Mouse (Mus musculus): ENCODE measurements around the gene Nop53.

Nop53 gene

DNA sequence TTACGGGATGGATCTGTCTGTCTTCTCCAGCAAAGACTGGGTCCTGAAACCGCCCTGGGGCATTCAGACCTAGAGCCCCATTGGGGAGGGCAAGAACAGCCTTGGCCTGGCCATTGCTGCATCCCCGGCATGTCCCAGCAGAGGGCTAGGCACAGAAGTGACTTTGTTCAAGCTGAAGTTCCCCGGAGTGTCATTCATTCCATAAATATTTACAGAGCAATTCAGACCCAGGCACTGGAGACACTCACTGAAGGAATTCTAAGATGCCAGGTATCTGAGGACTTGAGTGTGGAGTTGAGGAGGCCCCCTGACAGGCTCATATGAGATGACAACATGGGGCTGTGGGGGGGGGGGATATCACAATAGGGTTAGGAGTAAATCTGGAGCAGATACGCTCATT lies 10.3 kb upstream of the Nop53 start:
- no peak for DNase-seq

DNA sequence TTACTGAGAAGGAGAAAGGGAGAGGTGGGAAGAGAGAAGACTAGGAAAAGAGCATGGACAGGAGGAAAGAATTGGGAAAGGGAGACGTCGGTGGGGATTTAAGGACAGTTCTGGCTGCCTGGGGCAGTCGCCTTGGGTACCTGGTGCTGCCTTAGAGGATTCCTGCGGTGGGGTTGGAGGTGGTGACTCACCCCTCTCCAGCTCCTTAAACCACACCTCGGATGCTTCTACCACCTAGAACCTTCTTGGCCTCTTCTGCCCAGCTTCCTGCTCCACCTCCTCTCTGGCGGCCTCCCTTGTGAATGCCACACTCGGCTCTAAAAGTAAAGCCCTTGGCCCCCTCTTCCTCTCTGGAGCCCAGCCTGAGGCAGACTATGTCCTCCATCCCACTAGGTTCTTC lies 9.6 kb upstream of the Nop53 start:
- no peak for DNase-seq

DNA sequence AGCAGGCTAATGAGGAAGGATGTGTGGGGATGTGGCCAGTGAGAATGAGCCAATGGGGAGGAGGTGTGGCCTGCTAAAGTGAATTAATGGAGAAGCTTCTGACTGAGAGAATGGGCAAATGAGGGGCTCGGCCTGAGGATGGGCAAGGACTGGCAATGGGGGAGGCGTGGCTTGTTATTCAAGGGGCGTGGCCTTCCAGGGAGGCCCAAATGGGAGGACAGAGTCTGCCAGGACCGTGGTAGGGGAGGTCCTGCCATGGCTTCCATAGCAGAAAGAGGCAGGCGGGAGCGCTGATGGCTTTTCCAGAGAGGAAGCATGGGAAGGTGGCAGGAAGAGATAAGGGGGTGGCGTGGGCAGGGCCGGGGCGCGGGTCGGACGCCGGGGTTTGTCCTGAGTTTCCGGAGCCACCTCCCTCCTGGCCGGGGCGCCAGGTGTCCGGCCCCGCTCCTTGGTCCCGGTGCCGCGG lies 9.1 kb upstream of the Nop53 start:
- no peak for DNase-seq

- no peak for DNase-seq
These were observed 8.6 kb upstream of the Nop53 start for GRCm38 (mm10) chr7:15954436-15954835.

DNA sequence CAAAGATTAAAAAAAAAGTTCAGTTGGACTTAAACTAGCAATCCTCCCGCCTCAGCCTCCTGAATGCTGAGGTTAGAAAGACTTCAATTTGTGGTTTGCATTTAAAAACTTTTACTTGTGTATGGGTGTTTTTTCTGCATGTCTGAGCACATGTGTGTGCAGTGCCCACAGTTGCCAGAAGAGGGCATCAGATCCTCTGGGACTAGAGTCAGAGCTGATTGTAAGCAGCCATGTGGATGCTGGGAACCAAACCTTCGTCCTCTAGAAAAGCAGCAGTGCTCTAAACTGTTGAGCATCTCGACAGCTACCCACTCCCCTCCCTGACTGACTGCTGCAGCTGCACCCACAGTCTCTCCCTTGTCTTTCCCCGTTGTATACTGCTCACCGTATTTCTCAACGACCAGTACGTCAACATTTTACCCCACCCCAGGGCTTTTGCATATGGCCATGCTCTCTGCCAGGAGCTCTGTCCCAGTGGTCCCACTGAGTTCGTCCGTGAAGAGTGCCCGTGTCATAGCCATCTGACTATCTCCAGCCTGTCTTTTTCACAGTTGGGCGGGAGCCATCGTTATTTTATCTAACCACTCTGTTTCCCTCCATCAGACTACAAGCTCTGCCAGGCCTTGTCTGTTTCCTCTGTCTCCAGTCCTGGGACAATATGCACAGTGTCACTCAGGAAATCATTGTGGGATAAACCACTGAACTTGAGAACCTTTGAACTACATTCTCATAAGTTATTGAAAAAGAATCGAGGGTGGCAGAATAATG lies 7.6 kb upstream of the Nop53 start:
- DNase-seq, result no peak

DNA sequence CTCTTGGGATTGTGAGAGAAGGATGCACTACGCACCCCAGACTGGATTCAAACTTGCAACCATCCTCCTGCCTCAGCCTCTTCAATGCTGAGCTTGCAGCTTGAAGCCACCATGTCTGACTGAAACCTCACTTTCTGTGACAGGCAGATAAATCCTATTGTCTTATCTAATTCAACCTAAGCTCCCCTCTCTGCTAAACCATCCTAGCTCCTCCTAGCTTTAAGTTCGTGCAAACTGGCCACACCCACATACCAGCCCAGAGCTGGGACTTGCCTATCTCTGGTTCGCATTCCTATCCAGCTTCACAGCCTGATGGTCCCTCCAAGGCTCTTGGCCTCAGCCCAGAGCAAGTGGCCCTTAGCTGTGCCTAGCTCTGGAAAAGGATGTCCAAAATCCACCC lies 6.5 kb upstream of the Nop53 start:
- DNase-seq, result no peak

DNA sequence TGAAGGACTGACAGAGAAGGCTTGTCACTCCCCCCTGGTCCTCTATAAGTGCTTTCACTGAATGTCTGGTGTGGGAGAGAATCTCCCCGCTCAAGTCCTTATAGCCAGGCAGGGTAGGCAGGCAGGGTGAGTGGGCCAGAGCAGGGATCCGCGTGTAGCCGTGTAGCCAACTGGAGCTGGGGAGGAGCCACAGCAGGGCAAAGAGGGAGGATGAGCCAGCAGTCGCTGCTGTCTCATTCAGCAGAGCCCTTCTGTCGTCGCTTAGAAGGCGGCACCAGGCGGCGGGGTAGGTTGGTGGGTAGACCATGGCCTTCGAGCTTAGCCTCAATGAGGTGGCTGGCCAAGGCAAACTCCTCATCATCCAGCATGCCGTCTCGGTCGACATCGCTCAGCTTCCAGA lies 4.1 kb upstream of the Nop53 start:
- DNase-seq, result no peak

DNA sequence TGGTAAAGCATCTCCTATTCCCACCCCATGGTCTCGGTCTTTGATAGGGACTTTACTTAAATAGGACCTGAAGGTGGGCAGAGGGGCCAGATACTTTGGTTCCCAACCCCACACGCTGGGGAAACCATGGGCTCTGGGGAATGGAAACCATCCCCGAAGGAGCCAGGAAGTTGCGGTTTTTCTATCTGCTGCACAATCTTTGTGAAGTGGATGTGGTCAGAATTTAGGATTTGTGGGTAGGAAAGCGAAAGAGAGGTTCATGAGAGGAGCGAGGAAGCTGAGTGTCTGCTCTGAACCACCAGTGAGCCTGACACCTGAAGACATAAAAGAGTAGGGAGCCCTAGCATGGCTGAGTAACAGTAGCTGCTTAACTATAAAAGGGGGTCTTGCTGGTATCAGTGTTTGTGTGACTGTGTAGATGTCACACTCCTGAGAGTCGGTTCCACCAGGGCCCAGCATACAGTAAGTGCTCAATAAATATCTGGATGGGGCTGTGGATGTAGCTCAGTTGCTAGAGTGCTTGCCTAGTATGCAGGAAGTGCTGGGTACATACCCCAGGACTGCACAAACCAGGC lies 3.4 kb upstream of the Nop53 start:
- no peak for DNase-seq

DNA sequence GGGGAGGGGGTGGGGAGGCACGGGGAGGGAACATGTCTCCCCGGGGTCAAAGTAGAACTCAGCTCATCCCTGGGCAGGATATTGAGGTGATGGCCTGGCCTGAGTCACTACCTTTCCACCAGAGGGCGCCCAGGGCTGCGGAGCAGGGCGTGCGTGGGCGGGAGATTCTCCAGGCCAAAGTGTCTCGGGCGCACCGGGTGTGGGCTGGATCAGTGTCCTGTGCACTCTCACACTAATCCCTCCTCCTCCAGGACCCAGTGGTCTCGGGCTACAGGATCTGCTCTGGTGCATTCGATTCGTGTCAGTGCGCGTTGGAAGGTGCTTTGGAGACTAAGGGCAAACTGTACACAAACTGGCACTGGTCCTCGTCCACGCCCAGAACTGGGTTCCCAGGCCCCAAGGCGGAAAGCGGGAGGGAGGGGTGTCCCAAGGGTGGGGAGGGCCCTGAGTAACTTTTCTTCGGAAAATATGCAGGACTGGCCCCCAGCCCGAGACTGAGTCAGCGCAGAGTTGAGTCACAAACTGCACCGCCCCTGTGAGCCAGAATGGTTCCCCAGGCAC lies 2.6 kb upstream of the Nop53 start:
- DNase-seq, result peak; percentile 67

DNA sequence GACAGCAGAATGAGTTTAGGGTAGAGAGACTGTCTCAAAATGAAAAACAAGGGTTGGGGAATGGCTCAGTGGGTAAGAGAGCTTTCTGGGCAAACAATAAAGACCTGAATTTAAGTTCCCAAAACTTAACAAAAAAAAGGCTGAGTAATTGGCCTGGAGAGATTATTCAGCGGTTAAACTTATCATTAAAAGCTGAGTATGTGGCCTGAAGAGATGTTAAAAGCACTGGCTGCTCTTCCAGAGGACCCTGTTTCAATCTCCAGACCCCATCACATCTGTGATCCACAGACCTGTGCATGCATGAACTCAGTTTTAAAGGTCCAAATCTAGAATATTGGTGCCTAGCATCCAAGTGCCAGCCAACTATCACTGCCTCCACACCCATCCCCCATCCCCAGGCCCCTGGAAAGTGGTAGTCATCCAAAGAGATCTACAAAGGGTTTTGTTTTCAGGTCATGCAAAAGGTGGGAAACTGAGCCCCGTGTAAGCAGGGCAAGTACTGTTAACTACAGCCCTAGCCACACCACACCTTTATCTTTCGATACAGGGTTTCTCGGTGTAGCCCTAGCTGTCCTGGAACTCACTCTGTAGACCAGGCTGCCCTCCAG lies 1.9 kb upstream of the Nop53 start:
- no peak for DNase-seq

- DNase-seq, result no peak
These were observed 663 bp downstream of the Nop53 start for GRCm38 (mm10) chr7:15945211-15945610.

DNA sequence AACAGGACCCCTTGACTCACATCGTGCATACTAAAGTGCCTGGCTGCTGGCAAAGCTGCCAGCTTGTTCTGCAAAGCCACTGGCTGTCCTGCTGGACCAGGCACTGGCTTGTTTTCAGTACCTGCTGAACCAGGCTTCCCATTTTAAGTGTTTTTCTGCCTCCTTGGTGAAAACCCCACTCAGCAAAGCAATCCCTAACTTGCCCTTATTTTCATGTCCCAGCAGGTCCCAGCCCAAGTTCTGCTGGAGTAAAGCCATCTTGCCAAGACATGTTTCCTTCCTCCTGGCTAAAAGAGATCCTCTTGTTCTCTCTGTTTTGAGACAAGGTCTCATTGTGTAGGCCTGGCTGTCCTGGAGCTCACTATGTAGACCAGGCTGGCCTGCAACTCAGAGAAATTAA lies 1.6 kb downstream of the Nop53 start:
- DNase-seq, result no peak

GRCm38 (mm10) chr7:15938621-15939020 lies 7.3 kb downstream of the Nop53 start:
- no peak for DNase-seq

GRCm38 (mm10) chr7:15937491-15937890 lies 8.4 kb downstream of the Nop53 start:
- DNase-seq, result no peak

GRCm38 (mm10) chr7:15933437-15934359 lies 12.2 kb downstream of the Nop53 start:
- no peak for DNase-seq

DNA sequence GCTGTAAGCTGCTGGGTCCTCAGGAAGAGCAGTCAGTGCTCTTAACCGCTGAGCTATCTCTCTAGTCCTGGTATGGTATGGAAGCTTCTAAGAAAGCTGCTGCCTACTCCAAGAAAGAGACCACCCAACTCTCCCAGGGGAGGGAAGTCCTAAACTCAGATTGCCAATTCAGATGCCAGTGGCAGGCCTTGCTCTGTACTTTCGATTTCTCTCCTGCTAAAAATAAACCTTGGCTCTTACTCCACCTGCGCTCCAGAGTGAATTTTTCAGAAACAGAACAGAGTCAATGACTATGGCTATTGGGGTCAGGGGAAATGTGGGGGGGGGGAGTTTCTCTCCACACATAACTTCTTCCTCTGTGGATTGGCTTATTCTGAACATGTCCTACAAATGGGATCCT lies 14.2 kb downstream of the Nop53 start:
- no peak for DNase-seq

DNA sequence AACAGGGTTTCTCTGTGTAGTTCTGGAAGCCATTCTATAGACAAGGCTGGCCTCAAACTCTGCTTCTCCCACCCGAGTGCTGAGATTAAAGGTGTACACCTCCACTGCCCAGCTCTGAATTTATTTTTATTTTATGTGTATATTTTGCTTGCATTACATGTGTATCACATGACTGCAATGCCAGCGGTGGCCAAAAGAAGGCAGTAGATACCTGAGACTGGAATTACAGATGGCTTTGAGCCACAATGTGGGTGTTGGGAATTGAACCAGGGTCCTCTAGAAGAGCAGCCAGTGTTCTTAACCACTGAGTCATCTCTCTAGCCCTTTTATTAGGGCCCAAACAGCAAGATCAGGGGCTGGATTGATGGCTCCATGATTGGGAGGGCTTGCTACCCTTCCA lies 15.3 kb downstream of the Nop53 start:
- DNase-seq, result no peak

- no peak for DNase-seq
These were observed 16.0 kb downstream of the Nop53 start for GRCm38 (mm10) chr7:15929910-15930309.

DNA sequence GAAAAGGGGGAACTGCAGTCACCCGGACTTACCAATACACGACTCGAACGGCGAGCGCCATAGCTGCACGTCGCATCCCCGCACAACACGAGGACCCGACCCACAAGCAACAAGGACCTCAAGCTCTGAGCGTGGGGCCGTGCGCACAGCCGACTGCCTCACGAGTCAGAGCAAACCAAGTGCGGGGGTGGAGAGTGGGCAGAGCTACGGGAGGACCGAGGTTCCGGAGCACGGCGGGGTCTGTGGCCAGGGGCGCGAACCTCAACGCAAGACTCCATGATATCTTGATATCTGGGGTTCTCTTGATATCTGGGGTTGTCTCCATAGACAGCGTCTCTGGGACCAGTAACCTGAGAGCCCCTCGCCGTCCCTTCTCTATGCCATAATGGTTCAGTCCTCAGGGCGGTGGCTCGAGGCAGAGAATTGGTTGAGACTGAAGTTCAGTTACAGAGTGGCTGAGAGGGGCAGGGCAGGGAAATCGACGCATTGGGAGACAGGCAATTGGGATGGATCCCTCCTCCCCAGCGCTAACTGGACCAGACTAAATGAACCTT lies 23.6 kb downstream of the Nop53 start, which contains the start of gene Selenow:
TSS of gene Selenow (minus strand) at position 183 of the 554 bp plus-strand sequence.
- peak; percentile 92 for DNase-seq

DNA sequence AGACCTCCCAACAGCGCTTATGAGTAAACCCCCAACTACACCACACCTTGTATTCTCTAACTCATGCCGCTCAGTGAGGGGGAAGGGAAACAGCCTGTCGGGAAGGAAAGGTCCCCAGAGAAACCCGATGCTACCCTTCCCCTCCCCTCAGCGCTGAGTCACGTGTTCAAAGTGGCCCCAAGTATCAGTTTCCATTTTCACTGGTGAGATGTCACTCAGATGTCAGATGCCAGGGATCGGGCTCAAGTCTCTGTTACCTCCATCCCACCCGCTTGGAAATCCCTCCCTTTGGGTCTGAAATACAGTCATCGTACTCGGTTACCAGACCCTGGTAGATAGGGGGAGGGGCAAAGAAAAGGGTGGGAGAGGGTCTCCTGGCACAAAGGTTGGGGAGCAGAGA lies 24.1 kb downstream of the Nop53 start:
- DNase-seq, result no peak

- DNase-seq, result no peak
These were observed 25.2 kb downstream of the Nop53 start for GRCm38 (mm10) chr7:15920645-15921190.

DNA sequence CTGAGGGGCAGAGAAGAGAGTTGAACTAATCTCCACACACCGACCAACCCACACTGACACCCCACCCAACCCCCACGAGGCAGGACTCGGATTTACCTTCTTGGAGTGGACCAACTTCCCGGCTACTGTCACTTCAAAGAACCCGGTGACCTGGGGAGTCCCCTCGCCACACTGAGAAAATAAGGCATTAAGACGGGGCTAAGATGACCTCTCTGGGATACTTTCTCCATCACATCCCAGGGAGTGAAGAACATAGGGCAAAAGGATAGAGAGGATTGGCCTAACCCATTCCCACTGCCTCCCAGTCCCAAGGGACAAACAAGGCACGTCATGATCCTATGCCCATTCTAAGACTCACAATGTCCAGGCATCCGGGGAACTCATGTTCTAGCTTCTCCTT lies 25.9 kb downstream of the Nop53 start:
- DNase-seq, result no peak

Data from right cerebral cortex, postnatal 4 days (tissue).